Mouse (Mus musculus): ENCODE measurements at regions not wholly inside any gene's neighbourhood (a gene's known extent, or its start where the extent isn't known, plus 50 kb on each side); places are given as distances from the start of the nearest gene placed in this dataset.

DNA sequence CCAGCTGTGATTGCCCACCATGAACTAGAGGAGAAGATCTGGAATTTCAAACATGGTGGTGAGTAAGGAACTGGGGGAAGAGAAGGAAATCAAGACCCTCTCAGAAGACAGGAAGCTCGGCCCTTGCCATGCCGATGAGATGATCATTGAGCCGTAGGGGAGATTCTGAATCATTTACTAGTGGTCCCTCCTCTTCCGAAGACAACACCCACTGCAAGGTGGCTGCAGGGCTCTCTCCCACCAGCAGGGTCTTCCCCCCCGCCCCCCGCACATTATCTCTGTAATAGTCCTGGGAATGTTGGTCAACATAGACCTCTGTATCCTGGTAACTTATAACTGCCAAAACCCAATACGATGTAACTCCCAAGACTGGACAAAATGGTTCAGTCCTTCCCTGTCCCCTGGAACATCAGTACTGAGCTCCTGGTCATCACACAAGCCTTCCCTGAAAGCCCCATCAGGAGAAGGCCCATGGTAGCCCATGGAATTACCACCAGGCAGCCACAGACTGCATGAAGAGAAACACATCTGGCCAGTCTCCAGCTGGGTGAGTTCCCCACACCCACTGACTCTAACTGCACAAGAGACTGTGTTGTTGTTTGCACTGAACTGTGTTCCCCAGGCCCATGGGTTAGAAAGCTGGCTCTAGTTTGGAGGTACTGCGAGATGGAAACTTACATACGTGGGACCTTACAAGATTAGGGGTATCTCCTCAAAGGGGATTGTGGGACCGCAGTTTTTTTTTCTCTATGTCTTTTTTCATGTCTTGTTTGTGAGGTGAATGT, 256.3 kb downstream of the Gm10260 start:
- no peak overlapping the region for H3K4me2 ChIP-seq
- no peak overlapping the region for H3K9ac ChIP-seq
- no peak overlapping the region for H3K4me3 ChIP-seq
- no peak overlapping the region for H3K27ac ChIP-seq
- 96% methylated on average over 10 of the region's 10 CpGs for WGBS
- H3K36me3 ChIP-seq: no peaks in the 10 kb centered on the region
- no peaks in the 10 kb centered on the region for H3K27me3 ChIP-seq
- H3K9me3 ChIP-seq: no peaks in the 10 kb centered on the region
- no peaks in the 10 kb centered on the region for H3K4me1 ChIP-seq
- ATAC-seq (ENCODE audit: insufficient number of reproducible peaks, low FRiP score, low TSS enrichment, low read depth): no peak

- no peak for ATAC-seq (ENCODE audit: insufficient number of reproducible peaks, low FRiP score, low TSS enrichment, low read depth)
- H3K9ac ChIP-seq: no peak overlapping the region
- no peaks in the 10 kb centered on the region for H3K27me3 ChIP-seq
- 74% methylated on average over 5 of the region's 5 CpGs for WGBS
- no peaks in the 10 kb centered on the region for H3K4me1 ChIP-seq
- H3K36me3 ChIP-seq: no peaks in the 10 kb centered on the region
- H3K27ac ChIP-seq: no peak overlapping the region
- H3K4me2 ChIP-seq: no peak overlapping the region
- H3K4me3 ChIP-seq: no peak overlapping the region
- H3K9me3 ChIP-seq: no peaks in the 10 kb centered on the region
These were observed 257.0 kb downstream of the Gm10260 start for GRCm38 (mm10) chr13:97503391-97503790.

DNA sequence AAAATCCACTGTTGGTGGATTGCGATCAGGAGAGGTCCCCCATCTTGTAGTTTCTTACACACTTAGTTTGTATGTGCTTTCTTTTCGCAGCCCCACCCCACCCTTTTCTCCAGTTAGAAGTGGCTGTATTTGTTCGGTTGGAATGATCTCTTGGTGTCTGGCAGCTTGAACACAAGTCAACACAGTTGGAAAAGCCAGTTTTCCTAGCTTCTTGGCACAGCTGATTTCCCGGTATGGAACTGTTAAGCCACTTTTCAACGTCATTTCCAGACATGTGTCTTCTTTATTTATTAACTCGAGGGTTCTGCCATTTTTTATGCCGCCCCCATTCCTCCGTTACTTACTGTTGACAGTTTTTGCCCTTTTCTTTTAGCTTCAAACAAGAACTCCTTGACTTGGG, 259.2 kb downstream of the Enc1 start:
- Histone ChIP-seq H3K9me3 (no peaks in the 10 kb centered on the region), H3K36me3 (no peaks in the 10 kb centered on the region), H3K9ac (no peak overlapping the region), H3K4me2 (no peak overlapping the region), H3K27ac (no peak overlapping the region), H3K27me3 (no peaks in the 10 kb centered on the region), H3K4me1 (no peaks in the 10 kb centered on the region), H3K4me3 (no peak overlapping the region)
- ATAC-seq (ENCODE audit: insufficient number of reproducible peaks, low FRiP score, low TSS enrichment, low read depth): no peak
- 75% methylated on average over 8 of the region's 8 CpGs for WGBS

DNA sequence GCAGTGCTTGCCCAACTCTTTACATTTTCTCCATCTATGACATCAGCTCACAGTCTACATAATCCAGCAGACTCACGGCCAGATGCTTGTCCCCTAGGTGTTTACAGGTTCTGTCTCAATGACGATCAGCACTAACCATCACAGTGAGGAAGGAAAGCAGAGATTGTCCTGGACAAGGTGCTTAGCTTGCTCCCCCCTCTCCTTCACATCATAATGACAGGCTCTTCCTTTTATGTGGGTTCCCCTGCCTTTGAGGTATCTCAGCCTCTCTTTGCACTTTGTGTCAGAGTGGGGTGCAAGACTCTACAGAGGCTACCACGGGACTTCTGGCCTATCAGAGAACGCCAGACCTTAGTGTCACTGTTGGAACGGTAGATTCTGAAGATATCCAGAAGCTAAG, 258.1 kb downstream of the Enc1 start:
- no peak for ATAC-seq (ENCODE audit: insufficient number of reproducible peaks, low FRiP score, low TSS enrichment, low read depth)
- Histone ChIP-seq H3K27ac (no peak overlapping the region), H3K9ac (no peak overlapping the region), H3K27me3 (no peaks in the 10 kb centered on the region), H3K4me3 (no peak overlapping the region), H3K9me3 (no peaks in the 10 kb centered on the region), H3K36me3 (no peaks in the 10 kb centered on the region), H3K4me2 (no peak overlapping the region), H3K4me1 (no peaks in the 10 kb centered on the region)
- 86% methylated on average over 5 of the region's 5 CpGs for WGBS

- Histone ChIP-seq H3K4me3 (no peak overlapping the region), H3K27ac (no peak overlapping the region), H3K4me1 (peaks cover 10% of the 10 kb centered on the region; the same call in 1 of the 2 replicates), H3K9ac (no peak overlapping the region), H3K4me2 (no peak overlapping the region), H3K9me3 (no peaks in the 10 kb centered on the region), H3K36me3 (no peaks in the 10 kb centered on the region), H3K27me3 (no peaks in the 10 kb centered on the region)
- ATAC-seq (ENCODE audit: insufficient number of reproducible peaks, low FRiP score, low TSS enrichment, low read depth): no peak
- 87% methylated on average over 5 of the region's 5 CpGs for WGBS
These were observed 257.0 kb downstream of the Enc1 start for GRCm38 (mm10) chr13:97497928-97498327.

- Histone ChIP-seq H3K4me2 (no peak overlapping the region), H3K9me3 (no peaks in the 10 kb centered on the region), H3K27me3 (no peaks in the 10 kb centered on the region; the same call in 1 of the 2 replicates), H3K4me1 (peaks cover 13% of the 10 kb centered on the region), H3K36me3 (no peaks in the 10 kb centered on the region), H3K27ac (no peak overlapping the region), H3K4me3 (no peak overlapping the region), H3K9ac (no peak overlapping the region)
- 78% methylated on average over 2 of the region's 2 CpGs for WGBS
- no peak for ATAC-seq (ENCODE audit: insufficient number of reproducible peaks, low FRiP score, low TSS enrichment, low read depth)
These were observed 253.9 kb downstream of the Enc1 start for GRCm38 (mm10) chr13:97494770-97495169.

DNA sequence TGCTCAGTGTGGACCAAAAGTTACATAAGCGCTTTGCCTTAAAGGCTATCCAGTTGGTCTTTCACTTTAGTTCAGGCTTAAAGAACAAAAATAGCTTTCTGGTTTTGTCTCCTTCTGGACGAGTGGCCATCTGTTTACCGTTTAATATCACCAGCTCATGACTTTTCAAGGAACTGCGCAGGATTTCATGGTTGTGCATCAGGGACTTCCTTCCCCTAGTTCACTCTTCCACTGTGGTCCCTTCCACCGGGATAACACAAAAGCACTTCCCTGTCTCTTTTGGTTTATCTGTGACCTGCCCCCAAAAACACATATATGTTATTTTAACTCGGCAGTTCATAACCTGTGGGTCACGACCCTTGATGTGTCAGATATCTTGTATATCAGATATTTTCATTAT, 252.9 kb downstream of the Enc1 start:
- WGBS: 60% methylated on average over 7 of the region's 7 CpGs

DNA sequence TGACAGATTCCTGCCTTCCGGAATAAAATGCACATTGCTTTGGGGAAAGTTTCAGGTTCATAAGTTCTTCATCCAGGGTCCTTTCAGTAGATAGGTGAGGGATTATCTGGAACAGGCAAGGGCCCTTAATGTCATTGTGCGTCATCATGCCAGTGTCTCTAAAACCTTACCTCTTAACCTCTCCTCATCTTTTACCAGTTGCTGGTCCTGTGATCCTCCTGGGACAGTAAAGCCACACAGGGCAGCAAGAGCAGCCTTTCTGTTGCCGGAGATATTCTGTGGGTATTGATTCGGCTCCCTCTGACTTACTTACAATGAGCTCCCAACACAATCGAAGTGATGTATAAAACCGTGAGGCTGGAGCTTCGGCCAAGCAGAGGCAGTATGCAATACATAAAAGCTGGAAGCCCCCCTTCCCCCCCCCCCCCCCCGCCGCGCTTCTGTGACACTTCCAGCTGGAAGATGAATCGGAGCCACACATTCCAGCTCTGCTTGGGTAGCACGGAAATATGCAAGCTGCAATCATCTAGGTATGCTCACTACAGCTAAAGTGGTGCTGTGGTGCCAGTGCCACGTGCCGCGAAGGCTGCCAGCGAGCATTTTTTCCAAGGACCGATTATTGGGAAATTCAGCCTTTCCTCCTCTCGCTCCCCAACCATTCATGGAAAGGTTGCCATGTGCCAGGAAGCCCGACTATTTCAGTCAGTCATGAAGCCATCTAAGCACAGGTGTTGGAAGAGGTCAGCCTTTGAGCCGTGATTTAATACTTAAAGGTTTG, 252.2 kb downstream of the Enc1 start:
- 0 out of 2 replicates have a peak overlapping the region, but pooled peaks have one; percentile 1 for H3K4me2 ChIP-seq
- no peaks in the 10 kb centered on the region for H3K9me3 ChIP-seq
- no peak; the same call in 1 of the 2 replicates for ATAC-seq (ENCODE audit: insufficient number of reproducible peaks, low FRiP score, low TSS enrichment, low read depth)
- no peak overlapping the region for H3K4me3 ChIP-seq
- no peak overlapping the region for H3K9ac ChIP-seq
- no peak overlapping the region for H3K27ac ChIP-seq
- no peaks in the 10 kb centered on the region; the same call in 1 of the 2 replicates for H3K27me3 ChIP-seq
- H3K4me1 ChIP-seq: peaks cover 22% of the 10 kb centered on the region
- WGBS: 53% methylated on average over 18 of the region's 20 CpGs
- no peaks in the 10 kb centered on the region for H3K36me3 ChIP-seq

More for the DNA sequence above, 252.9 kb downstream of the Enc1 start:
- Histone ChIP-seq H3K4me2 (no peak overlapping the region), H3K27me3 (no peaks in the 10 kb centered on the region; the same call in 1 of the 2 replicates), H3K36me3 (no peaks in the 10 kb centered on the region), H3K4me1 (peaks cover 17% of the 10 kb centered on the region), H3K27ac (no peak overlapping the region), H3K4me3 (no peak overlapping the region), H3K9ac (no peak overlapping the region), H3K9me3 (no peaks in the 10 kb centered on the region)
- no peak for ATAC-seq (ENCODE audit: insufficient number of reproducible peaks, low FRiP score, low TSS enrichment, low read depth)

GRCm38 (mm10) chr13:97491865-97492847, 251.3 kb downstream of the Enc1 start:
- no peak for ATAC-seq (ENCODE audit: insufficient number of reproducible peaks, low FRiP score, low TSS enrichment, low read depth)
- H3K9ac ChIP-seq: no peak overlapping the region
- no peak overlapping the region for H3K27ac ChIP-seq

DNA sequence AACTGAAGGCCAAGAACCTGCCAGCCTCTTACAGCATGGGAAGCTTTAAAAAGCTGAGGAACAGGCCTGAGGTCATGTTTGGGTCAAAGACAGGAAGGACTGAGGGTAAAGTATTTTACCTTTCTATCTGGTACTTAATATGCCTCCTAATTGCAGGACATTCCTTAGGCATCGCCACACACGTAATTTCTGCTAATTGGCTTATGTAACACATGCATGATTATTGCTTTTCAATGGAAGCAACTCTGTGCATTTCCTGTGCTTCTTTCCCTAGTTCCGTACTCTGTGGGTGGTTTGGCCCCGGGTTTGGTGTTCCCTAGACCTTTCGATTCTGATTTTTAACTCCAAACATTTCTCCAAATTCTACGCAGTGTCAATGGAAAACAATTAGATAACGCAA, 249.2 kb downstream of the Enc1 start:
- no peak overlapping the region; the same call in 1 of the 2 replicates for H3K27ac ChIP-seq
- 55% methylated on average over 7 of the region's 7 CpGs for WGBS

More at GRCm38 (mm10) chr13:97491865-97492847, 251.3 kb downstream of the Enc1 start:
- WGBS: 86% methylated on average over 19 of the region's 19 CpGs
- H3K4me3 ChIP-seq: no peak overlapping the region
- H3K36me3 ChIP-seq: no peaks in the 10 kb centered on the region
- peaks cover 27% of the 10 kb centered on the region for H3K4me1 ChIP-seq
- no peaks in the 10 kb centered on the region for H3K9me3 ChIP-seq
- no peak overlapping the region for H3K4me2 ChIP-seq
- no peaks in the 10 kb centered on the region; the same call in 1 of the 2 replicates for H3K27me3 ChIP-seq

DNA sequence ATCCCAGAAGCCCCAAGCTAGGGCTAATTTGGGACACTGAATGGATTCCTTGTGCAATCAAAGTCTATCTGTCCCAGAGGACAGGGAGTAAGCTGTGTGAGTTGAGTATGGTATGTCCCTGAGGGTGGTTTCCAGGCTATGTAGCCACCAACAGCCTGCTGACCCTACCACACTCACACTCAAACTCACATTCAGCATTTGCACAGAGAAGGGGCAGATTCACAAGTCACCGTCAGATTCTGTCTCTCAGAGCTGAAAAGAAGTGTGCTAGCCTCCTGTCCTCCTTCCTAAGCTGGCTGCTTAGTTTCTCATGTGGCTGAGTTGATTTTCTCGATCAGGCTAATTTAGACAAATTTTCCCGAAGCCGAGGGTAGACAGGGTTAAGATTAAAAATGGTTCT, 248.8 kb downstream of the Enc1 start:
- peaks cover 28% of the 10 kb centered on the region for H3K4me1 ChIP-seq
- no peak for ATAC-seq (ENCODE audit: insufficient number of reproducible peaks, low FRiP score, low TSS enrichment, low read depth)
- no peak overlapping the region for H3K4me2 ChIP-seq
- no peak overlapping the region for H3K9ac ChIP-seq
- H3K9me3 ChIP-seq: no peaks in the 10 kb centered on the region
- H3K27ac ChIP-seq: no peak overlapping the region
- H3K36me3 ChIP-seq: no peaks in the 10 kb centered on the region
- WGBS: 55% methylated on average over 4 of the region's 4 CpGs
- no peaks in the 10 kb centered on the region; the same call in 1 of the 2 replicates for H3K27me3 ChIP-seq
- no peak overlapping the region for H3K4me3 ChIP-seq

More for the DNA sequence above, 249.2 kb downstream of the Enc1 start:
- Histone ChIP-seq H3K9ac (no peak overlapping the region), H3K36me3 (no peaks in the 10 kb centered on the region), H3K27me3 (no peaks in the 10 kb centered on the region; the same call in 1 of the 2 replicates), H3K4me1 (peaks cover 27% of the 10 kb centered on the region), H3K9me3 (no peaks in the 10 kb centered on the region), H3K4me3 (no peak overlapping the region), H3K4me2 (no peak overlapping the region)
- ATAC-seq (ENCODE audit: insufficient number of reproducible peaks, low FRiP score, low TSS enrichment, low read depth): no peak

All from limb, embryonic 15.5 days (tissue).